Mouse (Mus musculus): ENCODE measurements at regions not wholly inside any gene's neighbourhood (a gene's known extent, or its start where the extent isn't known, plus 50 kb on each side); places are given as distances from the start of the nearest gene placed in this dataset.

- DNase-seq, result no peak
Observed at GRCm38 (mm10) chr10:87639339-87639738, 117.7 kb downstream of the Pah start.

- no peak for DNase-seq
Observed at GRCm38 (mm10) chr10:87649091-87649490, 127.5 kb downstream of the Pah start.

GRCm38 (mm10) chr10:87652139-87652740, 130.6 kb downstream of the Pah start:
- no peak for DNase-seq

- DNase-seq, result no peak
Observed at GRCm38 (mm10) chr10:87654112-87654511, 132.5 kb downstream of the Pah start.

GRCm38 (mm10) chr10:87666020-87666718, 144.6 kb downstream of the Pah start:
- DNase-seq, result no peak

DNA sequence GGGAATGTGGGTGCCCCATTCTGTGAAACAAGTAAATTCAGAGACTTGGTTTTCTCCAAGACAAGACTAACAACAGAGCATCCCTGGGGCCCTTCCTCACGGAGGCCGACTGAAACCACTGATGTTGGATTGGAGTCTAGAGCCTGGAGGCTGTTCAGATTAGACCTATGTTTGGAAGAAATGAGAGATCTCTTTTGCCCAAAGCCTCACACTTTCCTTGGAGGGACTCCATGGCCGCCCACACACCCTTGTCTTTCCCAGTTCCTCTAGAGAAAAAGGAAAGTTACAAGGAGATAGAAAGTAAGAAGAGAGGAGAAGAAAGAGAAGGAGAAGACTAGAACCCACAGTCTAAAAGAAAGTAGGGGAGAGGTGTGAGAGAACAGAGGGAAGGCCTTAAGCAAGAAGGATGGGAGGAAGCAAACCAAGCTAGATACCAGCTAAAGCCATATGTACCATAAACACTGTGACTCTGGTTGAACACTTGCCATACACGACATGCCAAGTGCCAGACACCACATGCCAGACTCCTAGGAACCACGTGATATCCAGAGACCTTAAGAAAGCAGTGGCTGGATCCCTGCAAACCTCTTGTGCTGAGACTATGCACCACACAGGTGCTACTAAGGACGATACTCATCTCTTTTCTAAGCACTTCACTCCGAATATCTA, 145.3 kb downstream of the Pah start:
- DNase-seq, result no peak

DNA sequence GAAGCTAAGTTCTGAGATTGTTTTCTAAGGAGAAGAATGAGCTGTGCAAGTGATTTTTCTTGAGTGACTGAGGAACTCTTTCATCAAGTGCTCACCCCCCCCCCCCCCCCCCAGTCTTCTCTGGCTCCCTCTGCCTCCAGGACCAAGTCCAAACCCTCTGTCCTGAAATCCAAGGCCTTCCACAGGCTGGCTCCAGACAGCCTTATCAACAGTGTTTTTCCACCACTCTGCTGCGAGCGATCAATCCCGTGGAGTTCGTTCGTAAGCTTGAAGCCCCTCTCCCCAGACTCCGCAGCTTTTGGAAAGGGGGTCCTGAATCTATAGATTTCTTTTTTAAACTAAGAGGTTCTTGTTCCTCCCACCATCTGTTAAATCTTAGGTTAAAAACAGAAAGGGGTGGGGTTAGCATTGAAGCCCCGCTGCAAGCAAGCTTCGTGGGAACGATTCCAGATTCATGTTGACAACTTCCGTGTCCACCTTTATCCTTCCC, 146.1 kb downstream of the Pah start:
- no peak for DNase-seq

DNA sequence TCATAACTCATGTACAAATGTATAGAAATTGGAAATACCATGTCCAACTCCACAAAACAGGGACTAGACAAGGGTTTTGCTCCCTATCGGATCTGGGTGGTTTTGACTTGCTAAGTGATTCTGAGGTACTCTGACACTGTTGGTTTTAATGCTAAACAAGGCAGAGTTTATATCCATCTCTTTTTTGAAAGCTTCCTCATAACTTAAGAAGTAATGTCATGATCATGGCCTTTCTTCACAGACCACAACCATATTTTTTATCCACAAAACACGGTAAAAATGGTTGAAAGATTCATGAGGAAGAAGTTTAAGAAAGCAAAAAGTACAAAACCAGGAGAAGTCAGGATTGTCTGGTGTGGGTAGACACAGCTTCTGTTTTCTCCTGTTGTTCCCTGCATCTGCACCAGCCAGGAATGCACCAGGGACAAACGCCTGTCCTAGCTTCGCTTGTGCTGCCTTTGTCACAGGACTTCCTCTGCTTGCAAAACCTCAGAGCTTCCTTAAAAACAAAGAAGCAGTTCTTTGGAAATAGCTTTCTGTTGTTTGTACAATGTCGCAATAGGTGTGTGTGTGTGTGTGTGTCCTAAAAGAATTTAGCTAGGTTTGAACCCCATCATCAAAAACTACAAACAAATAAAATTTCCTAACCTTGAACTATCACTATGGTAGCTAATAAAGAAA, 153.3 kb downstream of the Pah start:
- no peak for DNase-seq

- no peak for DNase-seq
Observed at GRCm38 (mm10) chr10:87676041-87676672, 154.6 kb downstream of the Pah start.

GRCm38 (mm10) chr10:87678984-87679383, 157.4 kb downstream of the Pah start:
- no peak for DNase-seq

- no peak for DNase-seq
Observed at GRCm38 (mm10) chr10:87686311-87686710, 164.7 kb downstream of the Pah start.

DNA sequence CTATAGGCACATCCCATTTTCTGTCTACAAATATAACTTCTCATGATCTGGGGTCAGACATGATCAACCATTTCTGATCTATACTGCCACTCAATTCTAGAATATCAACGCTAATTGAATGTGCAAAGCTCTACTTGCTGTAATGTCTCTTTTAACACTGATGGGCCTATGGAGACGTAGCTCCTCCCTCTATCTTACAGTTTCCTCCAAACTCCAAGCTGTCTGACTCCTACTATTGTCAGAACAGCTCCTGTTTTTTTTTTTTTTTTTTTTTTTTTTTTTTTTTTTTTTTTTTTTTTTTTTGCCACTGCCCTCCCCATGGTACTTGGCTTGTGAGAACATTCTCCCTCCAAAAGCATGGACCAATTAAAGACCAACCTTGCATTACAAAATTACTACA, 165.2 kb downstream of the Pah start:
- no peak for DNase-seq

- no peak for DNase-seq
Observed at GRCm38 (mm10) chr10:87687844-87688243, 166.2 kb downstream of the Pah start.

DNA sequence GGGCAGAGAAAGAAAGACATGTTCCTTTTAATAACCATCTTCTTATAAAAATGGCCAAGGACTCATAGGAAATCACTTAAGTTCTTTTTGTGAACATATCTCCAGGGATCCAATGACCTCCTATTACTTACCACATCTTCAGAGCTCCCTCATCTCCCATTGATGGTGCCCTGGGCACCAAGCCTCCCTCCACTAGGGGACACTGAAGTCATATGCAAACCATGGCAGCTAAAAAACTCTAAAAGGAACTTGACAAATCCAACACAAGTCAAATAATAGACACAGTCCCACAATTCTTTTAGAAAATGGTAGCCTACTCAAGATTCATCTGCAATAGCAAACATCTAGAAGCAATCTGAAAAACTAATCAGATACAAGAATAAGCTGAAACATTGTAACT, 167.2 kb upstream of the Igf1 start:
- DNase-seq, result no peak

DNA sequence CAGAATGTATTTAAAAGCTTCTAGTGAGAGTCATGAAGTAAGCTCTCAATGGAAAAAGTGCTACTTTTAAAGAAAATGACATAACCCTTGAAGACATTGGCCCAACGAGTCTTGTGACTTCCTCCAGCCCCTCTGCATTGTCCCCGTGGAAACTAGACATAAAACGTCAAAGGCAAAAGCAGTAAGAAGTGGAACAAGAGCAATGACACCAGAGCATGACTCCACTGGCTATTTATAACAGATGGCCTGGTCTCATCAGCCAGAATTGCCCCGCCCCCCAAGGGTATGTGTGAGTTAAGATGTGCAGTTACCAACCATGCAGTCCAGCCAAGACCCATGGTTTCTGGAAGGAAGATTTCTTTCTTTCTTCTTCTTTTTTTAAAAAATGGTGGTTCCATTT, 161.6 kb upstream of the Igf1 start:
- no peak for DNase-seq

- no peak for DNase-seq
Observed at GRCm38 (mm10) chr10:87711209-87711608, 146.9 kb upstream of the Igf1 start.

DNA sequence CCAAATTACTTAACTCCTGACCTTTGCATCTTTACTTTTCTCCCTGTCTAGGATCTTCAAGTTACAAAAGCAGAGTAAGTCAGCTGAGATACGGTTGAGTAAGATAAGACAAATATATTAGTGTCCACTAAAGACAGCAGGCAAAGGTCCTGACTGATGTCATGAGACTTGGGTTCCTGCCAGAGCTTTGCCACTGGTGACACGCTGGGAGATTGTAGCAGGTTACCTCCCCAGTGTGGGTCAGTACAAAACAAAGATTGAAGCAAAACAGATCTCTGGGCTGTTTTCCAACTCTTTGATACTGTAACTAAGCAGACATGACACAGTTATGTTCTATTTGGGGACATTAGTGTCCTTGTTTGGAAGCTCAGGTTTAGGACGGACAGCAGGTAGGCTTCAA, 146.3 kb upstream of the Igf1 start:
- no peak for DNase-seq

DNA sequence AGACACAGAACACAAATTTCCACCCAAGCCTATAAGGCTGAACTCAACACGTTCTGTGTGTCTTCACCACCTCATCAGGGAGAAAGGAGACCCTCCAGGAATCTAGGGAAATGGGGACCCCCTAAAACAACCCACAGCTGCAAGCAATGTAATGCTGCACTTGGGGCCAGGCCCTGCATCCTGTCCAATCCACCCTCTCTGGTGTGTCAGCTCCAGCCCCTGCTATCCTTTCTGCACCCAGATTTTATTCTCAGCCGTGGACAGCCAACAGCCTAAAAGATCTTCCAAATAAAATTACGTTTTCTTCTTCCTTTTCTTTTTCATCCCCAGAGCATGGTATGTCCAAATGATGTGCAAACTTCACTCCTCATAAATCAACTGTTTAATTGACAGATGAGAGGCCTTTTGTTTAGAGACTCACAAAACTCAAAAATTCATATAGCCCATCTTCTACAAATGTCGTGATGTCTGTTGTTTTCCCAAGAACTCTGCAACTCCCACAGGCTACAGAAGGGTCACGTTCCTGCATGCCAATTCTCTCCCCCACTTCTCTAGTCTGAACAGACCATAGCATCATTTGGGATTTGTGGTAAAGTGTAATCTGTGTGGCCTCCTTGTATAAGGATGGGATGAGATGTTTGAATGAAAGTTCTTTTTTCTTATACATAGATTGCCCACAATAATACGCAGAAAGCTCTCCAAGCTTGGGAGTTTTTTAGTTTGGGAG, 142.0 kb upstream of the Igf1 start:
- no peak for DNase-seq

- DNase-seq, result no peak
Observed at GRCm38 (mm10) chr10:87717156-87717555, 140.9 kb upstream of the Igf1 start.

- DNase-seq, result no peak
Observed at GRCm38 (mm10) chr10:87718491-87718890, 139.6 kb upstream of the Igf1 start.

GRCm38 (mm10) chr10:87719978-87720377, 138.1 kb upstream of the Igf1 start:
- no peak for DNase-seq

GRCm38 (mm10) chr10:87722244-87722643, 135.8 kb upstream of the Igf1 start:
- DNase-seq, result no peak
